ENCODE assay signal across 8 mouse cellular contexts in genomic region chr10:59334899-59335798, GRCm38 (mm10). TPM values are rescaled to one million over a fixed set of nuclear protein-coding genes. Genes with fewer than 3 reads are reported as not detected.
A peak's percentile ranks its signal among the peaks of the same experiment; 100 is the strongest.
DNase-seq lines count a peak whose midpoint lies in the region; ATAC-seq lines count a peak whose summit lies in the region.

No protein-coding gene starts in this region.

- peak; percentile 12 for DNase-seq in T-cell, adult 2 months (ENCODE audit: low spot score)
- peak; percentile 37 to 45 for DNase-seq in heart, postnatal 36 days
- DNase-seq in layer of hippocampus, postnatal 14 days (ENCODE audit: low spot score in 2 of 2), result peak; percentile 19 to 87
- peak; percentile 75 for DNase-seq in lung, postnatal 36 days
- no peak for DNase-seq in natural killer cell, adult 2 months (ENCODE audit: low spot score in 2 of 2)

- no peak overlapping the region for H3K4me2 ChIP-seq in forebrain, embryonic 15.5 days (replicated peaks)
- H3K4me2 ChIP-seq in forebrain, embryonic 12.5 days, result no peak overlapping the region

- WGBS in forebrain, embryonic 15.5 days, result 76% methylated on average over 4 of the region's 4 CpGs
- WGBS in forebrain, embryonic 12.5 days, result 83% methylated on average over 4 of the region's 4 CpGs

- ATAC-seq in forebrain, embryonic 15.5 days (replicated peaks), result no peak
- ATAC-seq in forebrain, embryonic 12.5 days (ENCODE audit: low FRiP score), result no peak
- peak; percentile 96 for ATAC-seq in frontal cortex, adult (ENCODE audit: low TSS enrichment)

- H3K9ac ChIP-seq in forebrain, embryonic 15.5 days (replicated peaks), result no peak overlapping the region
- no peak overlapping the region for H3K9ac ChIP-seq in forebrain, embryonic 12.5 days

- peaks cover 12% of the 10 kb centered on the region for H3K36me3 ChIP-seq in forebrain, embryonic 15.5 days
- peaks cover 17% of the 10 kb centered on the region for H3K36me3 ChIP-seq in forebrain, embryonic 12.5 days (replicated peaks)

- peaks cover 12% of the 10 kb centered on the region for H3K4me1 ChIP-seq in forebrain, embryonic 15.5 days
- H3K4me1 ChIP-seq in forebrain, embryonic 12.5 days, result no peaks in the 10 kb centered on the region

- intact Hi-C loops in heart, postnatal 36 days (cut with DNase I), result no loop called here

- peak overlapping the region; percentile 45 for H3K27ac ChIP-seq in forebrain, embryonic 15.5 days (replicated peaks)
- H3K27ac ChIP-seq in forebrain, embryonic 12.5 days, result no peak overlapping the region

- H3K9me3 ChIP-seq in forebrain, embryonic 15.5 days, result no peaks in the 10 kb centered on the region
- no peaks in the 10 kb centered on the region for H3K9me3 ChIP-seq in forebrain, embryonic 12.5 days

- H3K4me3 ChIP-seq in forebrain, embryonic 15.5 days, result no peak overlapping the region
- H3K4me3 ChIP-seq in forebrain, embryonic 12.5 days (replicated peaks), result no peak overlapping the region

- H3K27me3 ChIP-seq in forebrain, embryonic 15.5 days, result no peaks in the 10 kb centered on the region
- H3K27me3 ChIP-seq in forebrain, embryonic 12.5 days, result no peaks in the 10 kb centered on the region

RNA-seq across cellular contexts. Expression of gene P4ha1, which starts 12.1 kb away (rescaled TPM):
- 29.9 and 34.7 TPM in 2 replicates for polyA plus RNA-seq in forebrain, embryonic 15.5 days (2015; fragmentation: Nextera tagmentation; extraction: Ambion mirVana)
- 33.4 and 33.6 TPM in 2 replicates for polyA plus RNA-seq in forebrain, embryonic 12.5 days (2016; fragmentation: Nextera tagmentation; extraction: Ambion mirVana)
- total RNA-seq in heart, postnatal 36 days (2021), result 10 to 100 TPM; 31.3 to 51.2 TPM
- total RNA-seq in layer of hippocampus, postnatal 14 days (2021), result 10 to 100 TPM; 33.5 to 39.5 TPM

Comparison
In these comparisons a context has a peak if more than half of its experiments do, and no peak if none do; other contexts are left out.
1. DNase-seq: peak in T-cell, adult 2 months (single experiment), heart, postnatal 36 days (2 of 2), layer of hippocampus, postnatal 14 days (2 of 2) and lung, postnatal 36 days (single experiment); none in natural killer cell, adult 2 months (0 of 2).